Mouse (Mus musculus): ENCODE results near the gene Lce6a. TPM values are rescaled to one million over a fixed set of nuclear protein-coding genes. Genes with fewer than 3 reads are reported as not detected.

Gene Lce6a
- total RNA-seq, 2 experiments from 2014 or later, result not detected

DNA sequence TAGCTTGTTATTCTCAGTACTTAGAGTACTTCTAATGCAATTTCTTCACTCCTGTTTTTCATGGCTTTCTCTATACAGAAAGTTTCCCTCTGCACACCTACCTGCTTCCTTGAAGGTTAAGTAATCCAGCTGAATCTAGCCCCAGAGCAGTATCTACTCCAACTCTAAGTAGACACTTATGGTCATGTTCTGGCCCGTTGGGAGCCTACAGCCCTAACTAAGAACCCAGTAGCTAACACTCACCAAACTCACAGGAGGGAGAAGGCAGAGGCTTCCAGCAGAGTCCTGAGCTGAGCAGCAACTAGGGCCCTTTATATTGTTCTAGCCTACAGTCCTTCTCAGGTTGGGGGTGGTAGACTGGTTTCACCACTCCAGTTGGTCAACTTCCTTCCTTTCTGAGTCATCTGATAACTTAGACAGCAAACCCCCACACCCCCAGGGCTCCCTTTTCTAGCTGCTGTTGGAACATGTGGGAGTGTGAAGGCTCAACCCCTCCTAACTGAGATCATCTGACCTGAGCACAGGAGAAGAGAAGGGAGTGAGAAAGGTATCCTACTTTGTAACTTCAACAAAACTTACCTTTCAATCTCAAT is 47.9 kb downstream of the Lce6a start, which contains the start of gene Ivl:
Gene Ivl, minus strand, starts transcription at position 287 of the 593 bp plus-strand sequence.
- DNase-seq (ENCODE audit: low spot score in 2 of 2), result no peak
- intact Hi-C loops (cut with DNase I), result no loop called here

GRCm38 (mm10) chr3:92572514-92573155 is 48.8 kb downstream of the Lce6a start:
- intact Hi-C loops (cut with DNase I), result no loop called here
- no peak for DNase-seq (ENCODE audit: low spot score in 2 of 2)

Other genes with a start within 250 kb of the Lce6a start
- gene Sprr2h, start 236.0 kb downstream of the Lce6a start, total RNA-seq (2021), result not detected
- not detected for gene Sprr2i, start 213.7 kb downstream of the Lce6a start, total RNA-seq (2021)
- not detected for gene Sprr2j-ps, start 203.6 kb downstream of the Lce6a start, total RNA-seq (2021)
- gene Gm9774, start 192.2 kb downstream of the Lce6a start, total RNA-seq (2021), result 1 to 10 TPM; 1.4 to 3.5 TPM
- gene Sprr2k, start 189.1 kb downstream of the Lce6a start, total RNA-seq (2021), result not detected
- gene Sprr1b, start 182.9 kb downstream of the Lce6a start, total RNA-seq (2021), result not detected
- gene Sprr3, start 162.9 kb downstream of the Lce6a start, total RNA-seq (2021), result not detected
- gene Sprr1a, start 135.8 kb downstream of the Lce6a start, total RNA-seq (2021), result not detected
- not detected for gene Sprr4, start 121.2 kb downstream of the Lce6a start, total RNA-seq (2021)
- gene 2310046K23Rik, start 87.1 kb downstream of the Lce6a start, total RNA-seq (2021), result not detected
- gene Ivl, start 47.9 kb downstream of the Lce6a start, total RNA-seq (2021), result not detected
- gene Smcp, start 32.7 kb downstream of the Lce6a start, total RNA-seq (2021), result not detected
- gene 2210017I01Rik, start 14.2 kb downstream of the Lce6a start, total RNA-seq (2021), result not detected
- gene Lce1a1, start 26.6 kb upstream of the Lce6a start, total RNA-seq (2021), result not detected
- not detected for gene Lce1b, start 35.3 kb upstream of the Lce6a start, total RNA-seq (2021)
- gene Lce1a2, start 48.7 kb upstream of the Lce6a start, total RNA-seq (2021), result not detected
- gene Lce1c, start 57.6 kb upstream of the Lce6a start, total RNA-seq (2021), result not detected
- not detected for gene Lce1d, start 65.5 kb upstream of the Lce6a start, total RNA-seq (2021)
- gene Lce1e, start 87.4 kb upstream of the Lce6a start, total RNA-seq (2021), result not detected
- not detected for gene Lce1f, start 98.7 kb upstream of the Lce6a start, total RNA-seq (2021)
- gene Gm38119, start 117.4 kb upstream of the Lce6a start, total RNA-seq (2021), result not detected
- not detected for gene Lce1g, start 130.7 kb upstream of the Lce6a start, total RNA-seq (2021)
- gene Lce1h, start 143.4 kb upstream of the Lce6a start, total RNA-seq (2021), result not detected
- gene Lce1i, start 157.2 kb upstream of the Lce6a start, total RNA-seq (2021), result not detected
- not detected for gene Lce1j, start 168.9 kb upstream of the Lce6a start, total RNA-seq (2021)
- not detected for gene Lce1k, start 186.2 kb upstream of the Lce6a start, total RNA-seq (2021)
- gene Kprp, start 205.6 kb upstream of the Lce6a start, total RNA-seq (2021), result not detected
- gene Lce1l, start 229.6 kb upstream of the Lce6a start, total RNA-seq (2021), result not detected
- gene 2310050C09Rik, start 248.6 kb upstream of the Lce6a start, total RNA-seq (2021), result not detected